Mouse (Mus musculus) B cell, adult 62 days (primary cell): ENCODE measurements around the gene Pde5a. TPM values are rescaled to one million over a fixed set of nuclear protein-coding genes. Genes with fewer than 3 reads are reported as not detected.

Source experiments
- total RNA-seq: library from RNA; stranded (reverse); gene quantifications from 4 replicates; pipeline ENCODE4 v1.2.4, GENCODE M21; 2023

Pde5a gene
- 0.33 to 0.81 TPM (median 0.55 TPM) in 4 replicates for total RNA-seq

DNA sequence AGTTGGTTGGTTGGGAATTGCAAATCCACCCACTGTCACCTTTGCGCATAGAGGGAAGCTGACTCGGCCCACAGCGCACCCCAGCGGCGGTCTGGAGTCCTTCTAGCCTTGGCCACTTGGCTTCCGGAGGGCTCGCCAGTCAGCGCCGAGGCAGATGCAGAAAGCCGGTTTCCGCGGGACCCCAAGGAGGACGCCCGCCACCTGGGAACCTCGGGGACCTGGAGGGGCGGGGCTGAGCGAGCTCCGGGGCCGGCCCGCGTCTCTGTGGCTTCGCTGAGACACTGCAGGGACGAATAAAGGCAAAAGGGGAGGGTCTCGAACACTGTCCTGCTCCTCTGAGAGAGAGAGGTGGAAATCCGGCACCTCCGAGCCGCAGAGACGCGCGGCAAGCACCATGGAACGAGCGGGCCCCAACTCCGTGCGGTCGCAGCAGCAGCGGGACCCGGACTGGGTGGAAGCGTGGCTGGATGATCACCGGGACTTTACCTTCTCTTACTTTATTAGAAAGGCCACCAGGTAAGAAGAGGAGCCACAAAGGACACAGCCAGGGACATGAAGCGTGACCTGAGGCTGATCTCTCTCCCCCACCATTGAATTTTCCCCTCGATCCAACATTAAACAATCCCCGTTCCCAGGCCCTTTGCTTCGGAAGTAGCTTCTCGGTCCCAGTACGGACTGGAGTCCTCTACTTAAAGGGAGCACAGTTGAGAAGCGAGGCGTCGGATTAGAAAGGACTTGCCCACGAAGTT, at the start of gene Pde5a:
Gene Pde5a, plus strand, starts transcription at position 96 of the 749 bp plus-strand sequence.

DNA sequence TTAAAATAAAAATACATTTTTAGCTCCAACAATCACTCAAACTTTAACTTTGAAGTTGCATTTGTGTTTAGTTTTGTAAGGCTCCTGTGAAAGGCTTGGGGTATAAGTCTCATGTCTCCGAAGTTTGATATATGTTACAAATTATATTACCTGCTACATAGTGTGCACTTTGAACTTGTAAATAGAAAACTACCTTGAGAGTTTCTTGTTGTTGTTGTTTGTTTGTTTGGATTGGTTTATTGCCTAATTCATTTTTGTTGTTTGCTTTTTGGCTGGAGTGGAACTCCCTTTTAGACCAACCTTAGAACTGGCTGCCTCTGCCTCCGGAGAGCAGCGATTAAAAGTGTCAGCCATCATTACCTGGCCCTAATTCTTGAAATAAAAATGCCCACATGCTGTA, 166.0 kb downstream of the Pde5a start, which contains the start of gene Fabp2:
Gene Fabp2, plus strand, starts transcription at position 301 of the 400 bp plus-strand sequence.

Other genes starting within 250 kb of the Pde5a start
- 0.12 to 0.58 TPM (median 0.21 TPM) in 4 replicates for gene Fnbp1l, start 109.2 kb upstream of the Pde5a start, total RNA-seq
- gene Fabp2, start 166.1 kb downstream of the Pde5a start, total RNA-seq = not detected in 4 replicates
- gene Gm10959, start 190.4 kb downstream of the Pde5a start, total RNA-seq = not detected in 4 replicates
- gene 1810037I17Rik, start 195.3 kb downstream of the Pde5a start, total RNA-seq = 24.5 to 26.4 TPM (median 26.0 TPM) in 4 replicates